Mouse (Mus musculus): ENCODE data around the gene Wfikkn1. TPM values are rescaled to one million over a fixed set of nuclear protein-coding genes. Genes with fewer than 3 reads are reported as not detected.
A peak's percentile ranks its signal among the peaks of the same experiment; 100 is the strongest.

Gene Wfikkn1
- total and polyA plus RNA-seq, 3 experiments: 0.52 to 2.5 (median 2.1) TPM

- DNase-seq: no peak
Measured at GRCm38 (mm10) chr17:25885636-25886035, 5.0 kb upstream of the Wfikkn1 start.

- DNase-seq: no peak
Measured at GRCm38 (mm10) chr17:25883824-25884223, 3.2 kb upstream of the Wfikkn1 start.

- no peak for DNase-seq
Measured at GRCm38 (mm10) chr17:25883268-25883667, 2.6 kb upstream of the Wfikkn1 start.

- DNase-seq: peak; percentile 36
Measured at GRCm38 (mm10) chr17:25882306-25882705, 1.6 kb upstream of the Wfikkn1 start.

- DNase-seq: no peak
Measured at GRCm38 (mm10) chr17:25881691-25882090, 1.0 kb upstream of the Wfikkn1 start.

- peak; percentile 38 for DNase-seq
Measured at GRCm38 (mm10) chr17:25880913-25881641, 419 bp upstream of the Wfikkn1 start.

- peak; percentile 14 for DNase-seq
Measured at GRCm38 (mm10) chr17:25879750-25880149, 908 bp downstream of the Wfikkn1 start.

- DNase-seq: peak; percentile 74
Measured at GRCm38 (mm10) chr17:25879261-25879660, 1.4 kb downstream of the Wfikkn1 start.

- DNase-seq: peak; percentile 16
Measured at GRCm38 (mm10) chr17:25878611-25879180, 2.0 kb downstream of the Wfikkn1 start.

GRCm38 (mm10) chr17:25877741-25878610, 2.7 kb downstream of the Wfikkn1 start:
- DNase-seq: peak; percentile 30

- no peak for DNase-seq
Measured at GRCm38 (mm10) chr17:25877025-25877424, 3.6 kb downstream of the Wfikkn1 start.

GRCm38 (mm10) chr17:25876347-25876915, 4.2 kb downstream of the Wfikkn1 start:
- peak; percentile 43 for DNase-seq

GRCm38 (mm10) chr17:25875171-25876136, 5.2 kb downstream of the Wfikkn1 start:
- DNase-seq: peak; percentile 94

GRCm38 (mm10) chr17:25874721-25875170, 5.9 kb downstream of the Wfikkn1 start, which contains the start of gene Mettl26:
Mettl26 (plus strand) TSS chr17:25875074.
- peak; percentile 91 for DNase-seq

- DNase-seq: peak; percentile 76
Measured at GRCm38 (mm10) chr17:25874148-25874720, 6.4 kb downstream of the Wfikkn1 start.

- no peak for DNase-seq
Measured at GRCm38 (mm10) chr17:25873405-25874147, 7.1 kb downstream of the Wfikkn1 start.

- no peak for DNase-seq
Measured at GRCm38 (mm10) chr17:25872676-25873075, 8.0 kb downstream of the Wfikkn1 start.

- peak; percentile 91 for DNase-seq
Measured at GRCm38 (mm10) chr17:25871566-25871965, 9.1 kb downstream of the Wfikkn1 start.

GRCm38 (mm10) chr17:25869954-25870353, 10.7 kb downstream of the Wfikkn1 start:
- no peak for DNase-seq

GRCm38 (mm10) chr17:25869498-25869897, 11.2 kb downstream of the Wfikkn1 start:
- DNase-seq: no peak
